Mouse (Mus musculus): Measurements from ENCODE around the gene Sbk2. TPM values are rescaled to one million over a fixed set of nuclear protein-coding genes. Genes with fewer than 3 reads are reported as not detected.

Sbk2 gene
- polyA plus RNA-seq (2017; shearing (Covaris generic)), result not detected

DNA sequence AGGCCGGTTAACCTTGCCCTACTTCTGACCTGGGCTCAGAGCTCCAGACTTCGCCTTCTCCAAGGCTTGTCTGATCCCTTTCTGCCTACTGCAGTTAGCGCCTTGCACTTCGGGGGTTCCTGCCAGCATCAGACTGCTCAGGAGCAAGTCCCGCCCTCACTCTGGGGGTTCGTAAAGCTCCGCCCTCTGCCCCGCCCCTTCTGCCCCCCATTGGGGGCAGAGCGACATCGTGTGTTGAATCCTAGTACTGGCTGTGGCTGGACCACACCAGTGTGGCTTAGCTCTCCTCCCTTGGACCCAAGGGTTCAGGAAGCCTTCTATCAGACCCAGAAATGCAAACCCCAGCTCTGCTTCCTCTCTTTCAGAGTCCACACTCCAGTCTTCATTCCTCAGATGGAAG is at the start of gene Sbk2:
Gene Sbk2, minus strand, starts transcription at position 135 of the 400 bp plus-strand sequence.

DNA sequence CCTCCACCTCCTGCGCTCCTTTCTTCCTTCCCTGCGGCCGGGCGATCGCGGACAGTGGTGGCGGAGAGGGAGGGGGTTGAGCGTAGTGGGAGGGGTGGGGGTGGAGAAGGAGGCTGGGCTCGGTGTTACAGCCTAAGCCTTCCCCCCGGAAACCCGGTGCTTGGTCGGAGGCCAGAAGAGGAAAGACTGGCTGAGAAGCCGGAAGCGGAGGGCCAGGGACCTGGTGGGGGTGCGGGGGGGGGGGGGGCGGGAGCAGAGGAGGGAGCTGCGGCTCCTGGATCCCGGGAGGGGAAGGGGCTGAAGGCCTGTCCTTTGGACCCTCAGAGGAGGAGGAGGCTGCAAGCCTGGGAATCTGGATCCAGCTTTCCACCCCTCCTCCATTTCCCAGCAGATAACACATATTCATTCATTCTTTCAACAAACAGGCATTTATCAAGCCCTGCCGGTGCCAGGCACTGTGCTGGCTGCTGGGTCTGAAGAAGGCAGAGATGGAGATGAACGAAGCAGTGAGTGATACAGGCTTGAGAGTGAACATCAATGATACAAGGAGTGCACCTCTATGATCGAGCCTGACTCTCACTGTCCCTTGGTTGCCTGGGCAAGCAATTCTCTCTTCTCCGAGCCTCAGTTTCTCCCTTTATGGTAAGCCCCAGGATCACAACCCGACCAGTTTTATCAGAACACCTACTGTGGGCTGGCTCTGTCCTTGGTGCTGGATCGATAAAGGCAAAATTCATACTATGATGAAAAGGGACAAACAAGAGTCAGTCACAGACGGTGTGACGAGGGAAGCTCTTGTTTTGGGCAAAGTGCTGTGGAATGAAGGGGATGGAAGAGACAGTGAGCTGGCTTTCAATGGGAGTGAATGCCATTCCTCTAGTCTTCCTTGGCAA is 32.0 kb upstream of the Sbk2 start, which contains the start of gene Zfp579:
Gene Zfp579, minus strand, starts transcription at position 156 of the 893 bp plus-strand sequence.

GRCm38 (mm10) chr7:4971068-4971467 is 6.9 kb upstream of the Sbk2 start, which contains the start of gene Sbk3:
Sbk3 (minus strand) TSS chr7:4971168.

GRCm38 (mm10) chr7:4925441-4926381 is 38.5 kb downstream of the Sbk2 start, which contains the start of gene Ssc5d:
Ssc5d (plus strand) TSS chr7:4925785.

DNA sequence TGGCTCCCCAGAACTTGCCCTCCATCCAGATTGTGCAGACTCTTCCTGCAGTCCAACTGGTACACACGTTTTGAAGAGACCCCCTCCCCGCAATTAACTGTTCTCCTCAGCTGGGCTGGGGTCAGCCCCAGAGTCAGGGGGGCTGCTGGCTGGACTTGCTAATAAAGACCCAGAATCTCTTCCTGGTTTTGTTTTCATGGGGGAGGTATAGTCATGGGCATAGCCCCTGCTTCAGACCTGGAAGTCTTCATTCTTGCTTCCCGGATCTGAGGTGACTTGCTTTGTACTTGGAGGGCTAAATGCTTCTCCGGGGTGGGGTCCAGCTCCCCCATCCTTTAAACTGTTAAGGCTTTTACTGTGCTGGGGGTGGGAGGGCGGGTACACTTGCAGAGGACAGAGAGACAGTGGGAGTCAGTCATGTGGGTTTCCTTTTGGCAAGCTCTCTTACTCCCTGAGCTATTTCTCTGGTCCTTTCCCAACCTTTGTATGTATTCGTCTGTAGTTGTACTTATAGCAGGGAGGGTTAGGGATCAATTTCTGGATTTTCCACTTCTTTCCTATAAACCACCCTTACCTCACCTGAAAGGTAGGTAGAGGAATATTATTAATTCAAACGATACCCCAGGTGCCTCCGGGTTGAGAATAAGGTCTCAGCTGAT is 42.3 kb downstream of the Sbk2 start, which contains the start of gene Nat14:
Gene Nat14, plus strand, starts transcription at position 205 of the 659 bp plus-strand sequence.

GRCm38 (mm10) chr7:4915007-4915665 is 49.1 kb downstream of the Sbk2 start, which contains the start of gene Zfp628:
Zfp628 (plus strand) TSS chr7:4915217.

DNA sequence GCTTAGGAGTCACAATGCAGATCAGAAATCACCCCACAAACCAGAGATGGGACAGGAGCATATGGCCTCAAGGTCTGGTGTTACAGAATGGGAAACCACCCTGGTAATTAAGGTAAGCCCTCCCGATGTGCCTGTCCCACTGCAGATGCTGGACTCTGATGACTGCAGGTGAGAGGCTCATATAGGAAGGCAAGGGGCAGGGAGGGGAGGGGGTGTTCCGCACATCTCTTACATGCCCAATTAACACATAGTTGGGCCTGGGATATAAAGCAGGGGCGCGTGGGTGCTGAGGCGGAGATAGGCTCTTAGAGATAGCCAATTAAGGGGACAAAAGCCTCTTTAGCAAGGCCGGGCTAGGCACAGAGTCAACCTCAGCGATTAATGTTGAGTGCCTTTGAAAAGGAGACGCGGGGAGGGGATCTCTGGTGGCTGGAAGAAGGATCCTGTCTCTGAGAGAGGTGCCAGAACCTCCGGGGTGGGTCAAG is 57.7 kb downstream of the Sbk2 start, which contains the start of gene Gm36210:
Gene Gm36210, minus strand, starts transcription at position 51 of the 485 bp plus-strand sequence.

Other genes with a start within 250 kb of the Sbk2 start
- gene Tmem150b, start 239.2 kb downstream of the Sbk2 start, polyA plus RNA-seq (2017; shearing (Covaris generic)), result not detected
- gene Kmt5c, start 224.3 kb downstream of the Sbk2 start, polyA plus RNA-seq (2017; shearing (Covaris generic)), result 29.2 TPM
- gene Cox6b2, start 211.3 kb downstream of the Sbk2 start, polyA plus RNA-seq (2017; shearing (Covaris generic)), result not detected
- gene Fam71e2, start 193.1 kb downstream of the Sbk2 start, polyA plus RNA-seq (2017; shearing (Covaris generic)), result not detected
- gene Il11, start 181.5 kb downstream of the Sbk2 start, polyA plus RNA-seq (2017; shearing (Covaris generic)), result 0.67 TPM
- not detected for gene Tmem190, start 181.5 kb downstream of the Sbk2 start, polyA plus RNA-seq (2017; shearing (Covaris generic))
- 8.3 TPM for gene Tmem238, start 174.8 kb downstream of the Sbk2 start, polyA plus RNA-seq (2017; shearing (Covaris generic))
- gene Rpl28, start 171.5 kb downstream of the Sbk2 start, polyA plus RNA-seq (2017; shearing (Covaris generic)), result 215 TPM
- gene Ube2s, start 151.8 kb downstream of the Sbk2 start, polyA plus RNA-seq (2017; shearing (Covaris generic)), result 275 TPM
- gene Shisa7, start 119.7 kb downstream of the Sbk2 start, polyA plus RNA-seq (2017; shearing (Covaris generic)), result not detected
- gene Isoc2b, start 94.1 kb downstream of the Sbk2 start, polyA plus RNA-seq (2017; shearing (Covaris generic)), result 6.2 TPM
- 0.33 TPM for gene Isoc2a, start 87.3 kb downstream of the Sbk2 start, polyA plus RNA-seq (2017; shearing (Covaris generic))
- not detected for gene Gm36210, start 57.9 kb downstream of the Sbk2 start, polyA plus RNA-seq (2017; shearing (Covaris generic))
- 2.3 TPM for gene Zfp628, start 49.2 kb downstream of the Sbk2 start, polyA plus RNA-seq (2017; shearing (Covaris generic))
- not detected for gene Nat14, start 42.4 kb downstream of the Sbk2 start, polyA plus RNA-seq (2017; shearing (Covaris generic))
- gene Ssc5d, start 38.6 kb downstream of the Sbk2 start, polyA plus RNA-seq (2017; shearing (Covaris generic)), result not detected
- not detected for gene Sbk3, start 6.8 kb upstream of the Sbk2 start, polyA plus RNA-seq (2017; shearing (Covaris generic))
- 20.4 TPM for gene Zfp579, start 31.8 kb upstream of the Sbk2 start, polyA plus RNA-seq (2017; shearing (Covaris generic))
- 17.9 TPM for gene Zfp524, start 50.0 kb upstream of the Sbk2 start, polyA plus RNA-seq (2017; shearing (Covaris generic))
- 48.5 TPM for gene Fiz1, start 50.3 kb upstream of the Sbk2 start, polyA plus RNA-seq (2017; shearing (Covaris generic))
- 5.2 TPM for gene Gm44973, start 51.1 kb upstream of the Sbk2 start, polyA plus RNA-seq (2017; shearing (Covaris generic))
- 6.4 TPM for gene Zfp865, start 56.0 kb upstream of the Sbk2 start, polyA plus RNA-seq (2017; shearing (Covaris generic))
- gene Ccdc106, start 56.1 kb upstream of the Sbk2 start, polyA plus RNA-seq (2017; shearing (Covaris generic)), result not detected
- 0.62 TPM for gene 4632433K11Rik, start 69.7 kb upstream of the Sbk2 start, polyA plus RNA-seq (2017; shearing (Covaris generic))
- 2.7 TPM for gene Zfp784, start 74.0 kb upstream of the Sbk2 start, polyA plus RNA-seq (2017; shearing (Covaris generic))
- gene Zfp580, start 87.1 kb upstream of the Sbk2 start, polyA plus RNA-seq (2017; shearing (Covaris generic)), result 1.4 TPM
- 100 TPM for gene U2af2, start 97.7 kb upstream of the Sbk2 start, polyA plus RNA-seq (2017; shearing (Covaris generic))
- 21.3 TPM for gene Epn1, start 115.8 kb upstream of the Sbk2 start, polyA plus RNA-seq (2017; shearing (Covaris generic))
- gene Rfpl4, start 152.5 kb upstream of the Sbk2 start, polyA plus RNA-seq (2017; shearing (Covaris generic)), result not detected
- 1.4 TPM for gene Rasl2-9, start 161.5 kb upstream of the Sbk2 start, polyA plus RNA-seq (2017; shearing (Covaris generic))
- gene Vmn1r55, start 185.3 kb upstream of the Sbk2 start, polyA plus RNA-seq (2017; shearing (Covaris generic)), result 1.1 TPM
- gene Vmn1r56, start 232.3 kb upstream of the Sbk2 start, polyA plus RNA-seq (2017; shearing (Covaris generic)), result not detected